Mouse (Mus musculus) CH12.LX (cell line): ENCODE results near the gene Qprt. TPM values are rescaled to one million over a fixed set of nuclear protein-coding genes. Genes with fewer than 3 reads are reported as not detected.

Experiments
- DNase-seq: peaks from one replicate; pipeline ENCODE4 v3.0.0-alpha.2; 2013; ENCODE audit errors: extremely low read depth
- H3K27ac ChIP-seq: 2 replicates; pipeline ENCODE4 v1.5.1; 2012; ENCODE audit warnings: low read depth, mild to moderate bottlenecking, control low read depth, moderate library complexity; ENCODE audit not compliant: insufficient read depth
- H3K27me3 ChIP-seq: replicated peaks from 2 replicates; pipeline ENCODE3; 2012; ENCODE audit warnings: inconsistent platforms
- H3K36me3 ChIP-seq, 2 experiments: replicated peaks in 1 of 2; 2 replicates each; pipeline versions ENCODE3 to v1.6.1; 2012; ENCODE audit warnings: inconsistent platforms in 1 of 2, low read length in 1 of 2, mild to moderate bottlenecking in 1 of 2, mixed read lengths in 1 of 2, moderate library complexity in 1 of 2; ENCODE audit not compliant: control insufficient read depth in 1 of 2, insufficient read depth in 1 of 2
- H3K4me1 ChIP-seq, 2 experiments: 2 replicates each; pipeline ENCODE4 v1.6.1; 2012; ENCODE audit warnings: inconsistent platforms in 1 of 2, moderate library complexity in 1 of 2; ENCODE audit not compliant: insufficient read depth in 2 of 2, control insufficient read depth in 1 of 2
- H3K4me2 ChIP-seq: 2 replicates; pipeline ENCODE4 v1.6.1; 2012; ENCODE audit warnings: low read depth, mild to moderate bottlenecking, control low read depth; ENCODE audit not compliant: poor library complexity, insufficient read depth, severe bottlenecking
- H3K4me3 ChIP-seq, 3 experiments: fragments of 150-350 bp in 1 of 3; sonication (generic) in 1 of 3; replicated peaks in 1 of 3; 2 replicates each; pipeline versions ENCODE3 to v1.5.1; 2011 to 2012; ENCODE audit warnings: low read depth in 2 of 3, low read length in 2 of 3, mild to moderate bottlenecking in 2 of 3, moderate library complexity in 2 of 3, control low read depth in 1 of 3, improper control_type of control experiment in 1 of 3, inconsistent platforms in 1 of 3, mixed read lengths in 1 of 3; ENCODE audit not compliant: poor library complexity in 1 of 3
- H3K79me2 ChIP-seq: replicated peaks from 2 replicates; pipeline ENCODE4 v1.6.1; 2012; ENCODE audit warnings: mild to moderate bottlenecking, moderate library complexity; ENCODE audit not compliant: control insufficient read depth, poor library complexity, insufficient read depth, severe bottlenecking; ENCODE audit errors: extremely low read depth
- H3K9ac ChIP-seq: 2 replicates; pipeline ENCODE4 v1.6.1; 2012; ENCODE audit warnings: low read depth, mild to moderate bottlenecking, control low read depth, moderate library complexity; ENCODE audit not compliant: insufficient read depth
- H3K9me3 ChIP-seq: replicated peaks from 2 replicates; pipeline ENCODE3; 2012; ENCODE audit warnings: low read length, inconsistent platforms, mixed read lengths
- CTCF ChIP-seq, 2 experiments: IDR thresholded peaks in 1 of 2; conservative IDR thresholded peaks in 1 of 2; 2 replicates each; pipeline ENCODE4 v1.5.1; 2011 to 2012; ENCODE audit warnings: low read depth in 2 of 2, low read length in 2 of 2, improper control_type of control experiment in 1 of 2, inconsistent platforms in 1 of 2, mild to moderate bottlenecking in 1 of 2, moderate library complexity in 1 of 2
- ELF1 ChIP-seq: IDR thresholded peaks from 2 replicates; pipeline ENCODE4 v1.6.1; 2014; ENCODE audit warnings: low read depth, mild to moderate bottlenecking, inconsistent platforms, low read length, improper control_type of control experiment
- EP300 ChIP-seq: IDR thresholded peaks from 2 replicates; pipeline ENCODE4 v1.6.1; 2011; ENCODE audit warnings: low read length, improper control_type of control experiment
- HCFC1 ChIP-seq: IDR thresholded peaks from 2 replicates; pipeline ENCODE4 v1.6.1; 2012; ENCODE audit warnings: low read depth, mild to moderate bottlenecking, inconsistent platforms, low read length, improper control_type of control experiment
- IRF4 ChIP-seq: IDR thresholded peaks from 2 replicates; pipeline ENCODE4 v1.6.1; 2014; ENCODE audit warnings: low read depth, mild to moderate bottlenecking, inconsistent platforms, low read length, improper control_type of control experiment
- KAT2A ChIP-seq: IDR thresholded peaks from 2 replicates; pipeline ENCODE4 v1.6.1; 2012; ENCODE audit warnings: low read length, improper control_type of control experiment, inconsistent platforms; ENCODE audit not compliant: insufficient replicate concordance
- MAX ChIP-seq: IDR thresholded peaks from 2 replicates; pipeline ENCODE4 v1.6.1; 2011; ENCODE audit warnings: low read length, improper control_type of control experiment
- MAZ ChIP-seq: IDR thresholded peaks from 2 replicates; pipeline ENCODE4 v1.6.1; 2012; ENCODE audit warnings: low read depth, mild to moderate bottlenecking, inconsistent platforms, low read length, improper control_type of control experiment, moderate library complexity
- POLR2A ChIP-seq: IDR thresholded peaks from 2 replicates; pipeline ENCODE4 v1.6.1; 2011; ENCODE audit warnings: low read depth, mild to moderate bottlenecking, improper control_type of control experiment, low read length
- RAD21 ChIP-seq: IDR thresholded peaks from 2 replicates; pipeline ENCODE4 v1.6.1; 2011; ENCODE audit warnings: low read depth, mild to moderate bottlenecking, low read length, improper control_type of control experiment, moderate library complexity
- SMC3 ChIP-seq: IDR thresholded peaks from 2 replicates; pipeline ENCODE4 v1.6.1; 2011; ENCODE audit warnings: low read depth, low read length, improper control_type of control experiment
- TCF12 ChIP-seq: IDR thresholded peaks from 2 replicates; pipeline ENCODE4 v1.6.1; 2014; ENCODE audit warnings: low read depth, mild to moderate bottlenecking, inconsistent platforms, low read length, improper control_type of control experiment
- UBTF ChIP-seq: IDR thresholded peaks from 2 replicates; pipeline ENCODE4 v1.6.1; 2012; ENCODE audit warnings: low read depth, mild to moderate bottlenecking, inconsistent platforms, low read length, improper control_type of control experiment, moderate library complexity
- ZC3H11A ChIP-seq: IDR thresholded peaks from 2 replicates; pipeline ENCODE4 v1.6.1; 2012; ENCODE audit warnings: low read depth, mild to moderate bottlenecking, inconsistent platforms, low read length, improper control_type of control experiment
- ZMIZ1 ChIP-seq: IDR thresholded peaks from 2 replicates; pipeline ENCODE4 v1.6.1; 2012; ENCODE audit warnings: low read depth, mild to moderate bottlenecking, inconsistent platforms, low read length, improper control_type of control experiment
- dilution Hi-C: fragments of 300-500 bp; cut with MboI; formaldehyde crosslinking; loops from 2 replicates; pipeline ENCODE4 v1.14.3; 2020; ENCODE audit warnings: low sequenced_read_pairs; ENCODE audit not compliant: extremely low pct_unique_long_range_greater_than_20kb, extremely low pct_ligation_motif_present
- in situ Hi-C: fragments of 300-500 bp; cut with MboI; formaldehyde crosslinking; loops from 3 replicates; pipeline ENCODE4 v1.14.3; 2019; ENCODE audit warnings: low sequenced_read_pairs, low pct_ligation_motif_present, low pct_unique_long_range_greater_than_20kb, mixed read lengths
- polyA plus RNA-seq: library from polyadenylated mRNA; unstranded; fragments of >175 nt; gene quantifications from 2 replicates; pipeline ENCODE4 v1.2.1, GENCODE M21; 2012; ENCODE audit warnings: low read depth; ENCODE audit not compliant: insufficient read length
- total RNA-seq, 2 experiments: library from RNA; depleted of rRNA; stranded (reverse); fragments of 300-350 nt in 1 of 2; fragments of >200 nt in 1 of 2; gene quantifications; 2 replicates each; pipeline ENCODE4 v1.2.3; 2012 to 2014

Gene Qprt
- total and polyA plus RNA-seq, 3 experiments, result 0.14 to 0.30 TPM; not detected in 1

GRCm38 (mm10) chr7:127111461-127111860 is 10.6 kb downstream of the Qprt start (continued):
- TF ChIP-seq UBTF (no peak), ZMIZ1 (no peak)

- no peak overlapping the region for H3K4me3 ChIP-seq
- peaks cover 28 to 54% of the 10 kb centered on the region in 2 experiments for H3K4me1 ChIP-seq
- H3K36me3 ChIP-seq, result no peaks in the 10 kb centered on the region
- in situ Hi-C loops, result loop anchor here (10.0 kb wide), 1 partner anchor 466 kb away; the partner anchor contains the start of gene Sgf29
- no peaks in the 10 kb centered on the region for H3K9me3 ChIP-seq
- H3K27ac ChIP-seq, result no peak overlapping the region
- no peak overlapping the region for H3K9ac ChIP-seq
- dilution Hi-C loops, result no loop called here
- DNase-seq, result peak; percentile 76
- H3K27me3 ChIP-seq, result peaks cover 9% of the 10 kb centered on the region
- no peak overlapping the region for H3K4me2 ChIP-seq
- no peaks in the 10 kb centered on the region for H3K79me2 ChIP-seq
- TF ChIP-seq RAD21 (peak; percentile 97), ELF1 (no peak; the same call in 1 of the 2 replicates), CTCF (conservative IDR thresholded peaks at IDR 0.05 in 1 of 2, IDR thresholded peaks at IDR 0.05 in 1 of 2; ENCODE audit: low read depth in 2 of 2, low read length in 2 of 2) (peak; percentile 71 to 95), KAT2A (no peak), SMC3 (peak; percentile 83), ZC3H11A (peak; percentile 45; the same call in 1 of the 2 replicates), TCF12 (0 out of 2 replicates have a peak, but pooled peaks have one; percentile 18), EP300 (no peak), MAZ (peak; percentile 53; the same call in 1 of the 2 replicates), IRF4 (peak; percentile 39; the same call in 1 of the 2 replicates)
Observed at GRCm38 (mm10) chr7:127110239-127111007, 11.6 kb downstream of the Qprt start.

- Histone ChIP-seq H3K79me2 (no peaks in the 10 kb centered on the region), H3K36me3 (no peaks in the 10 kb centered on the region), H3K9me3 (no peaks in the 10 kb centered on the region), H3K4me3 (no peak overlapping the region), H3K27me3 (peaks cover 13% of the 10 kb centered on the region), H3K4me1 (peaks cover 15 to 29% of the 10 kb centered on the region in 2 experiments), H3K27ac (no peak overlapping the region), H3K9ac (no peak overlapping the region), H3K4me2 (no peak overlapping the region)
- in situ Hi-C loops, result loop anchor here (10.0 kb wide), 1 partner anchor 569 kb away; no protein-coding TSS in a partner anchor
- no peak for DNase-seq
- dilution Hi-C loops, result no loop called here
- TF ChIP-seq HCFC1 (no peak), POLR2A (no peak), MAZ (no peak), MAX (no peak)
Observed at GRCm38 (mm10) chr7:127105551-127105950, 16.5 kb downstream of the Qprt start.
